Mouse (Mus musculus): Measurements from ENCODE around the gene Tmem37.

The Tmem37 gene

DNA sequence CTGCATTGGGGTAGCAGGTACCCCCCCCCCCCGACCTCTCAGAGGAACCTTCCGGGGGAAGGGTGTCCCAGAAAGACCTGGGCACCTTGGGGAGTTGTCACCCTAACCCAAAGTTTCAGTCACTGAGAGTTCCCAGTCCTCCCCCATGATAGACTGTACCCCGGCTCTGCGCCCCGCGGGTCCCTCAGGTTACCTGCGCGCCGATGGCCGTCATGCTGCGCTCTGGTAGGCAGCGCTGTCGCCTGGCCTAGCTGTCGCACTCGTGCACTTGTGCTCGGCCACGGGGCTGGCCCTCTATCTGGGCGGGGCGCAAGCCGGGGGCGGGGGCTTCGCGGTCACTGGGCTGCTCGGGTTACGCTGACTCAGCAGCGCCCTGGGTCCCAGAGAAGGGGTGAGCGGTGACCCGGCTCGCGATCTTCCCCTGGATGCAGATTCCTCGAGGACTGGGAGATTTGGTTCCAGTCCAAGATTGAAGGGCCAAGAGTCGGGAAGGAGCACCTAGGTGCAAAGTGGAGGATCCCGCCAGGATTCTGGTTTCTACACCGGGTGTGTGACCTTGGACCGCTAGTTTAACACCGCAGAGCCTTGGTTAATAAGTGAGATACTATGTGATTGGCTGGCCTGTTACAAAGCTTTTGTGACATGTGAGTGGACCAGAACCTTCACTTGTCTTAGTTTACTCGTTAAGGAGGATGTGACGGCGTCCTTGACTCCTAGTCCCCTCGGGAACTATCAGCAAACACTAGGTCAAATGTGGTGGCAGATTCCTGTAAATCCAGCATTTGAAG is at the start of gene Tmem37:
Tmem37 (minus strand) TSS at position 556 of the 788 bp plus-strand sequence.
- DNase-seq = peak; percentile 91 to 95

DNA sequence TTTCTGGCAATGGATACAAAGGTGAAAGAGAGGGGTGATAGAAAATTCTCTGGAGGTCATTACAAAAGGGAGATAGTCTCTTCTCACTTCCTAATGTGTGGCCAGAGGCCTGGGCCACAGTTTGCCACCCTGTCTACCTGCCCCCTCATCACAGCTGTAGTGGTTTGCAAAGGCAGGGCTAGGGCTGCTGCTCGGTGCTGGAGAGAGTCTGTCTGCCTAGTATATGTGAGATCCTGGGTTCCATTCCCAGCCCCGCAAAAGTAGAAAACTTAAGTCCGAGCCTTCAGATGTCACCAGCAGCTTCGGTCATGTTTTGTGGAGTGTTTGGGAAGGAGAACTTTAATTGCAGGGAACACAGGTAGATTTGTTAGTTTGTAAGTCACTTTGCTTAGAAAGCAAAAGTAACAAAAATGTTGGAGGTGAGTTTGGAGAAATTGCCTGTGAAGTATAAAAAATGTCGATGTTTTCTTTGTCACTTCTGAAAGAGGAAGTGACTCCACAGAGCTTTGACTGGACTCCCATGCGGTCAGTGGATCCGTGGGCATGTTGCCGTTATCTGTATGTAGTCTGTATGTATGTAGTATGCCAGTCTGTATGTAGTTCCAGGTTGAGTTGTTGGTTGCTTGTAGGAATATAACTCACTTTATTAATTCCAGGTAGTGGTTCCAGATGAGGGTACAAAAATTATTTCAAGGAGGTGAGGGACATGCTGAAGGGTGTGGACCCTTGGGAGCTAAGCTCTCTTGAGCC is 48.9 kb upstream of the Tmem37 start:
- no peak for DNase-seq

DNA sequence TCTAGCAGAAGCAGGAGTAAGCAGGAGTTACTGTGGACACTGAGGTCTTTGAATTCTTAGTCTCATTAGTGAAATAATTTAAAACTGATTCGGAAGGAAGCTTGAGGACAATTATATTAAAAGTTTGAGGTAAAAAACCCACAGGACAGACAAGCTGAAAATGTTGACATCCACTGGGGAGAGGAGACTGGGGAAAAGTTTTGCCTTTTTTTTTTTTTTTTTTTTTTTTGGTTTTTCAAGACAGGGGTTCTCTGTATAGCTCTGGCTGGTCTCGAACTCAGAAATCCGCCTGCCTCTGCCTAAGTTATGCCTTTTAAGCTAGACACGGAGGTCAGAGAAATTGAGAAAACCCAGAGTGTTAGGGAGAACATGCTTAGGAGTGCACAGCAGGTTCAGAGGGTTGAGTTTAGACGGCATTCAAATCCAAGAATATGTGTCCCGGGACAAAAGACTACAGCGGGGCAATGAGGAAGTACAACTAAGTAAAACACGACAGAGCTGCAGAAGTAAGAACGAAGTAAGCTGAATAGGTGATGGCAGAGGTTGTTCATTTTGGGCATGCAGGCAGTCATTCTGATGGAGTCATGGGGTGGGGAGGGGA is 48.2 kb upstream of the Tmem37 start:
- DNase-seq = no peak

DNA sequence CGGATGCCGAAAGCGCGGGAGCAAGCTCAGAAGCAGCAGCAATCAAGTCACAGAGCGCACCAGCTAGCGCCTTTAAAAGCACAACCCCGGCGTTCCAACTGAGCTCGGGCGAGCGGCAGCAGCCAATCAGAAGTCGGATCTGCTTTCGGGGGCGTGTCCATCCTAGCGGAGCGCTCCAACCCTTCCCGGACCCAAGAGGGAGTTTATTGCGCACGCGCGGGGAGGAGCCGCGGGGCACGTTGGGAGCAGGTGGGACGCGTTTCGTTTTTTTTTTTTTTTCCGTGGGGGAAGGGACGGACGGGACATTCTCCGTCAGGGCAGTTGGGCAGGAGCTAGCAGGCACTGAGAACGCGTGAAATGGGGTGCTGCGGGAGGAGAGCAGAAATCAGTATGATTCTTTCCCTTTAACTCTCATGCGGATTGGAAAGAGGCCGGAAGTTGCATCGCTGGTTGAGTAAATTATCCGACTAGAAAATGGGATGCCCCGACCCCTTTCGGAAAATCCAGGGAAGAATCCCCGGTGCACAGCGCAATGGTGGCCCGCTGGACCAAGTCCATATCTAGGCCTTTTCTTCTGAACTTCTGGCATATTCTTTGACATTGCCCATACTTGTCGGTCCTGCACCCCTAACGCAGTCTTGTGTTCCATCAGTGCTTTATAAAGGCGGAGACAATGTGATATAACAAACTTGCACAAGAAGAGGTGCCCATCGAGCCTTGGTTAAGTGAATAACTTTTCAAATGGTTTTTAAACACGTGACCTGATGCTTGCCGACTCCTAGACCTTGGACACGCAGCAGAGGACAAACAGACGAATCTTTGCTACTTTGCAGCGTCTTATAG is 47.3 kb upstream of the Tmem37 start, which contains the start of the genes Dbi and 3110009E18Rik:
Dbi (minus strand) TSS at position 110 of the 843 bp plus-strand sequence.
3110009E18Rik (plus strand) TSS at position 219 of the 843 bp plus-strand sequence.
- DNase-seq = peak; percentile 98 to 99

DNA sequence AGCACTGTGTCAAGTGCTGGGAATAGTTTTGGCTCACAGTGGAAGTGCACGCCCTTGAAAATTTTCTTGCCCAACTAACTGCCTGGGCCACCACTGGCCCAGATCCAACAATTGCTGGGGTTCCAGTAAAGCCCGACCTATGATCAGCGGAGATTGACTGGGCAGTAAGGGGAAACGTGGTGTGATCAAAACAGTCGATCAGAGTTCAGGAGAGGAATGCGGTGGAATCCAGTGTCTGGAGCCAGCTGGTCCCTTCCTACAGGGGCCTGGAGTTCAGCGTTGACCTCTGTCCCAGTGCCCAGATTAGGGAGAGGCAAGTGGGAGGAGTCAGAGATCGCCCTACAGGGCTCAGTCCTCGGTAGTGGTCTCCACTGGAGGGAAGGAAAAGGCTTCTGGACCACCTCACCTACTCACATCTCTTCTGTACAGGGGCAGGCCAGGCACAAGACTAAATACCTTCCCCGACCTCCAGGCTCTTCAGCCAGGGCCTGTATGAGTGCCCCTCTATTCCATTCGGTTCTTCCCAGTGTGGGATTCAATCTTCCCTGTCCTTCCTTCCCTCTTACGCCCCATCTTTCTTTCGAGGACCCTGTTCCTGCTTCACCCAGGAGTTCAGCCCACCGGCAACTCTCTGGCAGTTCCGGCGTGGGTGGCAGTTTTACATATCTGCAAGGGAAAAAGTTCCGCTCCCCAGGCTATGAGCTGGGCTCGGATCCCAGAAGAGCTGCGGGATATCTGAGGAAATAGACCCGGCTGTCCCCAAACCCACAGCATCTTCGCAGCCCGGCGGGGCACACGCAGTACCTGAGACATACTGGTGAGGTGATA is 46.5 kb upstream of the Tmem37 start:
- peak; percentile 52 to 72 for DNase-seq

DNA sequence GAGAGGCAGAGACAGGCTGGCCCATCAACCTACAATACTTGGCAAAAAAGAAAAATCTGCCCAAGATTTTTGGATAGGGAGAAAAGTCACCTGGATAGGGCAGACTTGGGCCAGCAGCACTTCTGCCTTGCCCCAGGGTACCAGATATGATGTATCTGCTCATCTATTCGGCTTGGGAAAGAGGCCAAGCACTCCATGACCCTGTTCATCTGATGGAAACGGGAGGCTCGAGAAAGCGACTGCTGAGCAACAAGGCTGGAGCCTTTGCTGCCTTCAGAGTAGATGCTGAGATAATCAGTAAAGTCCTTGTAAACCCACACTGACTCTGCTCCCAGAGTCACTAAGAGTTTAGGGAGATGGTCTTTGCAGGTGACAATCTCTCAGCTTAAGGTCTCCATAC is 45.5 kb upstream of the Tmem37 start:
- no peak for DNase-seq

DNA sequence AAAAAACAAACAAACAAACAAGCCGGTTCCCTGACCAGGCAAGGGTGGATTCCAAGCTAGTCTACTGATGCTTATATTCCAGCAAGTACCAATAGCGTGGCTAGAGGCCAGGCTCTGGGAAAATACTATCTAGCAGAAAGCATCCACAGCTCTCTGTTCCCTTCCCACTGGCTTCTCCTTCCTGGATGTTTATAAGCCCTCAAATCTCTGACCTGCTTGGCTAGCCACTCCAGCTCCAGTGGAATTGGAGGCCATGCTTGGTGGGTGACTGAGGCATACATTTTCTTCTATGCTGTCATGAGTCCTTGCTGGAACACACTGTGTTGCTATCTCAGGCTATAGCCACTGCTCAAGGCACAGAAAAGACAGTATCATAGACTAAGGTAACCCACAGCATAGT is 45.0 kb upstream of the Tmem37 start:
- no peak for DNase-seq

DNA sequence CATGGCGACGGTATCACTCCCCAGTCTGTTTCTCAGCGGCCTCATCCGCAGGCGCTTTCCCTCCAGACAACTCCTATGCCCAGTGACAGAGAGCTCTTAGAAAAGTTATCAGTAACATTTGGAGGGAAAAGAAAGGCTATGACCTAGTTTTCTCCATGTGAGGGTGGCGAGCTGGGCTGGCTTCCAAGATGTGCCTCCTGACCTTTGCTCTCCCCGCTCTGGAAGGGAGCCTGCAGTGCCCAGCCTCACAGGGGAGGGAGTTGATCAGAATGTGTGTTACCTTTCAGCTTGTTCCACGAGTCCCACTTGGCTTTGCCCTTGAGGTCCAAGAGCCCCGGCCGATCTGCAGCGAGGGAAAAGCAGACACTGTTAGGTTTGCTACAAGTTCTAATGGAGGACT is 42.2 kb upstream of the Tmem37 start:
- DNase-seq = peak; percentile 43 to 61

DNA sequence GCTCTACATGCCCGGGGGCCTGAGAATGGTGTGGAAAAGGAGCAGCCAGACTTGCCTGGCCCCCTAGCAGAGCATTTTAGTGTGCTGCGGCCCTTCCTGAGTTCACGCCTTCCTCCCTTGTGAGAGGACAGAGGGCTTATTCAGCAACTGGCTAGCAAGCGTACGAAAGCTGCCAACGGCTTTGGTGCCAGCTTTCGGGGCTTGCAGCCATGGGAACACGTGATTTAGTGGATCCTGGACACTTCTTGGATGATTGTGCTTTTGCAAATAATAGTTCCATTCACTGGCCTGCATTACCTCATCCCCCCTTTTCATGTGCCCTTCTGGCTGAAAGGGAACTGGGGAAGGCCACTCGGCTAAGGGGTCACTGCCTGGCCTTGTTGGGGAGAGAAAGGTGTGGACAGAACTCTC is 41.8 kb upstream of the Tmem37 start:
- DNase-seq = no peak

DNA sequence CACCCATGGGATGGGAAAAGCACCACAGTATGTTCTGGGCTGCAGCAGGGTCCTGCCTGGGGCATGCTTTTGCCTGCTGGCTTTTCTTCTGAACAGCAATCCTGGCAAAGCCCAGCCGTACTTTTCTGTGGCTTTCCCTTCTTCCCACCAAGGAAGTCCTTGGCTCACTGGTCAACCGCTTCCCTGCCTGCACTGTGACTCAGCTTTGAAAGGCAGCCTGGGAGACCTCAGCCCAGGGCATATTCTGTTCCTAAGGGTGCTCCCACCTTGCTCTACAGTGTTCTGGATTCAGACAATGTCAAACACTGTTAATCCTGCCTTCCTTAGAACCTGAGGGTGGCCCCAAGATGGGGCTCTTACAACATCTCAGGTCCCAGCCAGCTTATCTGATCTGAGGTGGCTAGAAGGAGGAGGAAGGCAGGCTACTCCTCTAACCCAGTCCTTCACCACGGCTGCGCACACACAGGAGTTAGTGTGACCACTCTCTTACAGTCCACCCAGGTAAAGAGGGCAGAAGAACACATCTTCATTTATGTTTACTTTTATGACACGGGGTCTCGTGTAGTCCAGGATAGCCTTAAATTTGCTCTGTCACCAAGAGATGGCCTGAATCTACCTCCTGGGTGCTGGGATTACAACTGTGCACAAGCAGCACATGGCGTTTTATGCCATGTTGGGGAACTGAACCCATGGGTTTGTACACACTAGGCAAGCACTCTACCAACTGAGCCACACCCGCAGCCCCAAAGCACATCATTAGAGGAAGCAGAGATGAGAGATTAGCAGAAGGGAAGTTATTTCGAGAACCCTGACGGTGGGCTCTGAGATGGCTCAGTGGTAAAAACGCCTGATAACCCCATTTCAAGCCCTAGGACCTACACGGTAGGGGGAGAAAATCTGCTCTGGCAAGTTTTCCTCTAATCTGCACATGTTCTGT is 38.6 kb upstream of the Tmem37 start:
- no peak for DNase-seq

DNA sequence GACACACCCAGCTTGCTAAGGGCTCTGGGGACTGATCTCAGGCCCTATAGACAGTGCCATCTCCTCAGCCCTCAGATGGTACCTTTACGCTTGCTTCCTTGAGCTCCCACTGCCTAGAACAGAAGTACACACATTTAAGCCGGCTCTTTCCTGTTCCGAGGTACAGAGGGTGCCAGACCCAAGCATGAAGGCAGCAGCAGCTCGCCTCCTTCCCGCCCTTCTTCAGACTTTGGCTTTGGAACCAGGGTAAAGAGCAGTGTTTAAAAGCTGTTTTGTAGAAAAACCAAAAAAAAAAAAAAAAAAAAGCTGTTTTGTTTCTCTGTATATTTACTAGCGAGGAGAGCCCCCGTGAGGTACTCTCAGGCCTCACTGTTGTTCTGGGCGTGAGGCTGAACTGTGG is 37.9 kb upstream of the Tmem37 start:
- DNase-seq = no peak

DNA sequence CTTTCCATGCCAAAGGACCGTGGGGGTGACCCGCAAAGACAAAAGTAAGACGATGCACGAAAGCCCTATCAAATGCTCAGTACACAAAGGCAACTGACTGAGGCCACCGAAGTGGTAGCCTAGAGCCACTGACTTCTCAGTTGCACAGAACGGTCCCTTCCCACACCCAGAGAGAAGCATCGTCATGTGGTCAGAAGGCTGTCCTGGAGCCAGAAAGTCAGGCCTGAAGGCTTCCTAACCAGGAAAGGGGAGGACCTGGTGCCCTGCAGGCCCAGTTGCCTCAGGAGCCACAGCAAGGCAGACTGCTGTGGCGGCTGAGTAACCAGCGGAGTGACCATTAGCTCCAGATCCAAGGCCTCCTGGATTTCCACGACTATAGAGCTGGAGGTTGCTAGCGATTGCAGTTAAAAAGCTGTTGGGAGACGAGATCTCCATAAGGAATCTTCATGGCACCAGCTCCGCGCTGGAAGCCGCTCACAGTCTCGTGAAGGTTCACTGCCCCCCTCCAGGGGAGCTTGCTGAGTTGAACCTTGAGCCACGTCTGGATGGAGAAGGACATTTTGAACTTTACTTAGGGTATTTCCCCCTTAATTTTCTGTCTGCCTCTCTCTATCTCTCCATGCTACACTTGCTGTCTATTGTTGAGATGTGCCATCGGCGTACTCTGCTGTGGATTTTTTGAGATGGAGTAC is 36.0 kb upstream of the Tmem37 start:
- DNase-seq = peak; percentile 37 to 58

DNA sequence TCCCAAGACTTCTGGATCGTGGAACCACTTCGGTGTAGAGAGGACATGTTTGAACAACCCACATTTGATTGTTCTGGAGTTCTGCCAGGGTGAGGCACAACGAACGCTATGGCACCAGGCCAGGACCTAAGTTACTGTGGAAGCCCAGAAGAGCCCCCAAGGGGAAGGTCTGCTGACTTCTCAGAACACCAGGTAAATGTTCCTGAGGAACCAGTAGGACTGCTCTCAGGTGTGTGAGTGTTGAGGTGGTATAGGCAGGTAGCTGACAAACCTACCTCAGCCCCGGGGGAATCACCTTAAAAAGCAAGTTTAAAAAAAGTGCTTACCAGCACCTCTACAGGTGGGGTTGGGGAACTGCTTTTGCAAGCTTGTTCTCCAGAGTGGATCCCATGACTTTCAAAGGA is 31.7 kb upstream of the Tmem37 start:
- DNase-seq = peak; percentile 47 to 65

DNA sequence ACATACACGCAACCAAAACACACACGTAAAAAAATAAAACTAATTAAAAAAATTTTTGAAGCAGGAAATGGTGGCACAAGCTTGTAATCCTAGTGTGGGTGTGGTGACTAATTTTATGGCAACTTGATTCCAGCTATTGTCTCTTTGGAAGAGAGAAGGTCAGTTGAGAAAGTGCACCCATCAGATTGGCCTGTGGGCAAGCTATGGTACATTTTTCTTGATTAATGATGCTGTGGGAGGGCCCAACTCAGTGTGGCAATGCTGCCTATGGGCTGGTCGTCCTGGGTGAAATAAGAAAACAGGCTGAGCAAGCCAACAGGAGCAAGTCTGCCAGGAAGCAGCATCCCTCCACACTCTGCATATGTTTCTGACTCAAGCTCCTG is 27.3 kb upstream of the Tmem37 start:
- no peak for DNase-seq

DNA sequence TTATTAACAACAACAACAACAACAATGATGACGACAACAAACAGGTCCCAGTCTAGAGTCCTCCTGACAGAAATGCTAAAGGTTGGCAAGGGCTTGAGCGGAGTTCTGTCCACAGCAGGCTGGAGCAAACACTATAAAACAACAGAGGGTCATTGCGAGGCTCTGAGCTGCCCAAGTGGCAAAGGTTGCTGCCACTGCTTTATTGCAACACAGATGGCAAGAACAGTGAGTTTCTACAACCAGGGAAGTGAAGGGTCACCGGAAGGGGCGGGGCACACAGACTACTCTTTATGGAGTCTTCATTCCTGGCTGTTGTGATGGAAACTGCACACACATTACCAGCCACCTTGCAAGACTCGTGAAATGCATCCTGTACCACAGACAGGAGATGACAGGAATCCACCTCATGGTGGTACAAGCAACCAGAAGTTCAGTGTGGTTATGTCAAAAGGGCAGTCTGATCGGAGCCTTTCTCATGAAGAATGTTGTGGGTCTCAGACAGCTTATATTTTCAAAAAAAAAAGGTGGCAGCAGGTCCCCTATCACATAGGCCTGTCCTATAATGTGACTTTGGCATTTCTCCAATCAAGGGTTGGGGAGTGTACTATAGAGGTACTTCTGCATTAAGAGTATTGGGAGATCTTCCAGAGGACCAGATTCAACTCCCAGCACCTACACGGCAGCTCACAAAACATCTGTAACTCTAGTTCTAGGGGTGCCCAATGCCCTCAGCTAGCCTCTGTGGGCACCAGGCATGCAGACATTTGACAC is 26.8 kb upstream of the Tmem37 start:
- DNase-seq = no peak

DNA sequence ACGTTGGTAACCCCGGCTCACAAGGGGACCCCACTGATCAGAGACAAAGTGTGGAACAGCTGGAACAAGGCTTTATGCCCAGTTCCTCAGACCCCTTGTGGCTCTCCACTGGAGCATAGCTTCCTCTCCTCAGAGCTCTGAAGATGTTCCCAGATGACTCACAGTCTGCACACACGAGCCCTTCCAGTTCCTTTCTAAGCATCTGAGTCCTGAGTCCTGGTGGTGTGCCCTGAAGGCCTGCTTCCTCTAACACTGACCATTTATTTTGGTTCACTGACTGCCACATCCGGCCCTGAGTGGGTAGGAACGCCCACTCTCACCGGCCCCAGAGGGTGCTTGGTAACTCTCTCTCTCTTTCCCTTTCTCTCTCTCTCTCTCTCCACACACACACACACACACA is 25.6 kb upstream of the Tmem37 start:
- DNase-seq = peak in 1 of 2 experiments; percentile 52

DNA sequence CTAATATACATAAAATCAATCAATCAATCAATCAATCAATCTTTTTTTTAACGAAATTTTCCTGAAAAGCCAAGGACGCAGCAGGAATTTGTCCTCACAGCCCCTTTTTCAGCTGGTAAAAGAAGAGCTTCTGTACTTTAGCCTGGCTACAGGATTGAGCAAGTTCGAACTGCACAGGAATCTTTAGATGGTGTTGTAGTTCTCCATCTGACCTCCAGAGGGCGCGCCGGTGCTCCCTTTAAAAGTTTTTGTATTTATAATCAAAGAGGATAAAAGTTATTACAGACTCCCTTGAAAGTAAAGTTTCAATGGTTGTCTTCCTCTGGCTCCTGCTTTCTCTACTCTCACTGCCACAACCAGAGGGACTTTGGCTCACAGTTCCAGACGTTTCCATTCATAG is 24.5 kb upstream of the Tmem37 start:
- peak; percentile 82 to 84 for DNase-seq

DNA sequence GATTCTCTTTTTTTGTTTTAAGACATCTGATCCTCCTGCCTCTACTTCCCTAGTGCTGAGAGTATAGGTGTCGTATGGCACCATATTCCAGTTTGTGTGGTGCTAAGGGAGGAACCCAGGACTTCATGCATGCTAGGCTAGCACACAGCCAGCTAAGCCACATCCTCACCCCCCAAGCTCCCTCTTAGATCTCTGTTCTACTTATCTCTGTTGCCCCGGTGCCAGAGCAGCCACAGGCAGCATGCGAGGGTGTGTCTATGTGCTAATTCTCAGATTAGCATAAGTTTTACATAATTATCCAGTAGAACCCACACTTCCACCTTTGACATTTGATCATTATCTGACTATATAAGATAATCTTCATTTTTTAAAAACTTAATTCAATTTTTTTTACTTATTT is 21.0 kb upstream of the Tmem37 start:
- DNase-seq = no peak

DNA sequence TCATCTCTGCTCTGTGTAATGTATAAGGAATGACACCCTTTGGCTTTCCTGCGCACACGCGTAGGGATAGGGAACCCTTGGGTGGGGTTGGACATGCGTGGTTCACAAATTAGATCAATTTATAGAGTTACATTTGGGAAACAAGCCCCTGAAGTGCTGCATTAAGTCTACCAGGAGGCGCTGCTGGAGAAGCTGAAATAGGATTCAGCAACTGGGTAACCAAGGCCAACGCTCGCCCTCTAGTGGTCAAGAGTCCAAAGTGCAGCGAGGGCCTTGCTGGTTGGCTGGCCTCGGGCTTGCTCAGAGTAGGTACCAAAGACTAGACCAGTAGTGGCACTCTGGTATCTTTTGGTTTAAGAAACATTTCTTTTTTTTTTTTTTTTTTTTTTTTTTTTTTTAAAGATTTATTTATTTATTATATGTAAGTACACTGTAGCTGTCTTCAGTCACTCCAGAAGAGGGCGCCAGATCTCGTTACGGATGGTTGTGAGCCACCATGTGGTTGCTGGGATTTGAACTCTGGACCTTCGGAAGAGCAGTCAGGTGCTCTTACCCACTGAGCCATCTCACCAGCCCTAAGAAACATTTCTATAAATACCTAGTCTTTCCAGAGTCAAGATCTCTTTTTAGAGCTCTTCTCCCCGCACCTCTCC is 19.7 kb upstream of the Tmem37 start:
- peak; percentile 94 to 95 for DNase-seq

Data from kidney, postnatal 4 days (tissue).